Mouse (Mus musculus) lung, postnatal 0 days (tissue): Measurements from ENCODE around the gene Capns2. TPM values are rescaled to one million over a fixed set of nuclear protein-coding genes. Genes with fewer than 3 reads are reported as not detected.

Experiments used
- ATAC-seq: fragments of 200-750 bp; cut with Nextera tagmentation; 2 replicates; pipeline ENCODE4 v1.8.0; 2017; ENCODE audit warnings: moderate library complexity
- DNase-seq: peaks from one replicate; pipeline ENCODE4 v3.0.0-alpha.2; 2016; ENCODE audit warnings: low spot score
- H3K27ac ChIP-seq: fragments of 300-500 bp; sonication (generic); 2 replicates; pipeline ENCODE4 v1.5.1; 2014; ENCODE audit warnings: antibody characterized with exemption, mild to moderate bottlenecking, low read length, mixed read lengths
- H3K27me3 ChIP-seq: fragments of 300-500 bp; sonication (generic); replicated peaks from 2 replicates; pipeline ENCODE4 v1.6.1; 2014; ENCODE audit warnings: low read length, mixed read lengths; ENCODE audit not compliant: insufficient read depth
- H3K36me3 ChIP-seq: fragments of 300-500 bp; sonication (generic); 2 replicates; pipeline ENCODE4 v1.6.1; 2014; ENCODE audit warnings: low read length, mixed read lengths; ENCODE audit not compliant: insufficient read depth
- H3K4me1 ChIP-seq: fragments of 300-500 bp; sonication (generic); 2 replicates; pipeline ENCODE4 v1.6.1; 2014; ENCODE audit warnings: antibody characterized with exemption, low read depth, low read length, mixed read lengths; ENCODE audit not compliant: insufficient read depth
- H3K4me2 ChIP-seq: fragments of 300-500 bp; sonication (generic); replicated peaks from 2 replicates; pipeline ENCODE4 v1.6.1; 2014; ENCODE audit warnings: low read depth, mild to moderate bottlenecking, low read length, moderate library complexity, mixed read lengths
- H3K4me3 ChIP-seq: fragments of 300-500 bp; sonication (generic); 2 replicates; pipeline ENCODE4 v1.5.1; 2014; ENCODE audit warnings: low read depth, low read length
- H3K9ac ChIP-seq: fragments of 300-500 bp; sonication (generic); replicated peaks from 2 replicates; pipeline ENCODE4 v1.6.1; 2014; ENCODE audit warnings: low read depth, mild to moderate bottlenecking
- H3K9me3 ChIP-seq: fragments of 300-500 bp; sonication (generic); 2 replicates; pipeline ENCODE4 v1.6.1; 2016; ENCODE audit warnings: low read length, mixed read lengths
- CTCF ChIP-seq: IDR thresholded peaks from 2 replicates; pipeline ENCODE4 v1.5.1; 2016; ENCODE audit warnings: antibody characterized with exemption, mild to moderate bottlenecking
- EP300 ChIP-seq: IDR thresholded peaks from 2 replicates; pipeline ENCODE4 v1.6.1; 2016; ENCODE audit warnings: antibody characterized with exemption, mild to moderate bottlenecking, control low read depth
- WGBS: fragments of 180-500 bp; shearing (Covaris S2); extraction: QIAGEN DNeasy Blood & Tissue Kit; methylation state at CpG from one replicate; pipeline ENCODE4 v1.1.7; 2014; 5-methylcytosine and 5-hydroxymethylcytosine counted together
- polyA plus RNA-seq: library from polyadenylated mRNA; unstranded; fragments of >200 nt; fragmentation: Nextera tagmentation; extraction: Ambion mirVana; gene quantifications from 2 replicates; pipeline ENCODE4 v1.2.1, GENCODE M21; 2015

Gene Capns2
- polyA plus RNA-seq, 1 experiment from 2014 or later = not detected

DNA sequence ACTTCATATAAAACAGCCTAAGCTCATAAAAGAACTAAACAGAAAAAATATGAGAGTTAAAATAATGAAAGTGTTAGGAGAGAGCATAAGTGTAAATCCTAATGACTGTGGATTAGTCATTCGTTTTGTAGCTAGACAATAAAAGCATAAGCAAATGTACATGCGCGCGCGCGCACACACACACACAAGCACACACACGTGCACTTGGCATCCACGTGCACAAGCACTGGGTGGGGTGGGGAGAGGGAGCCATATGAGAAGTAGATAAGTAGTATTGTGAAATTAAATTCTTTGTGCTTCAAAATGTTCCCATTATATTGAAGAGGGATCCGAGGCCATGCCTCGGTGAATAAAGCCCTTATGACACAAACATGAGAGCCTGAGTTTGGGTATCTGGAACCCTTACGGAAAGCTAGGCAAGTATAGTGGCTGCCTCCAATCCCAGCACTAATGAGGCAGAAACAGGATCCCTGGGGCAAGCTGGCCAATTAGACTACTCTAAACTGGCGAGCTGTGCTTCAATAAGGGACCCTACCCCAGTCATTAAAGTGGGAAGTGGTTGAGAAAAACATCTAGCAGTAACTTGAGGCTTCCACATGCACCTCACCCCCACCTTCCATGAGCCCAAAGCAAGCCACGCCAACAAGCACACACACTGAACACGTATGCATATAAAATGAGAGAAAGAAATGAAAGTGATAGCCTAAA, 42.6 kb upstream of the Capns2 start:
- Histone ChIP-seq H3K27me3 (no peaks in the 10 kb centered on the region), H3K4me2 (no peak overlapping the region), H3K9ac (no peak overlapping the region), H3K4me3 (no peak overlapping the region), H3K36me3 (no peaks in the 10 kb centered on the region), H3K9me3 (no peaks in the 10 kb centered on the region), H3K4me1 (peaks cover 3% of the 10 kb centered on the region; the same call in 1 of the 2 replicates), H3K27ac (no peak overlapping the region)
- WGBS = 85% methylated on average over 14 of the region's 14 CpGs
- ATAC-seq (no peak), DNase-seq (no peak)
- TF ChIP-seq EP300 (no peak), CTCF (no peak)

GRCm38 (mm10) chr8:92861977-92862376, 39.2 kb upstream of the Capns2 start:
- Histone ChIP-seq H3K4me3 (no peak overlapping the region), H3K27ac (no peak overlapping the region), H3K9me3 (no peaks in the 10 kb centered on the region), H3K4me1 (no peaks in the 10 kb centered on the region), H3K36me3 (no peaks in the 10 kb centered on the region), H3K4me2 (no peak overlapping the region), H3K27me3 (no peaks in the 10 kb centered on the region), H3K9ac (no peak overlapping the region)
- TF ChIP-seq EP300 (no peak), CTCF (no peak)
- 90% methylated on average over 1 of the region's 1 CpGs for WGBS
- DNase-seq (no peak), ATAC-seq (no peak)

- no peak overlapping the region for H3K4me3 ChIP-seq
- H3K4me1 ChIP-seq = no peaks in the 10 kb centered on the region
- no peak overlapping the region for H3K9ac ChIP-seq
- WGBS = 49% methylated on average over 7 of the region's 7 CpGs
- no peaks in the 10 kb centered on the region for H3K9me3 ChIP-seq
- no peak overlapping the region for H3K27ac ChIP-seq
- no peaks in the 10 kb centered on the region for H3K27me3 ChIP-seq
- DNase-seq (no peak), ATAC-seq (no peak)
- TF ChIP-seq CTCF (no peak), EP300 (no peak)
- H3K36me3 ChIP-seq = no peaks in the 10 kb centered on the region
- H3K4me2 ChIP-seq = no peak overlapping the region
Observed at GRCm38 (mm10) chr8:92870281-92870680, 30.9 kb upstream of the Capns2 start.

- DNase-seq (no peak), ATAC-seq (no peak)
- WGBS = 71% methylated on average over 10 of the region's 10 CpGs
- Histone ChIP-seq H3K4me3 (no peak overlapping the region), H3K4me2 (no peak overlapping the region), H3K9me3 (no peaks in the 10 kb centered on the region), H3K9ac (no peak overlapping the region), H3K4me1 (no peaks in the 10 kb centered on the region), H3K27ac (no peak overlapping the region), H3K36me3 (no peaks in the 10 kb centered on the region), H3K27me3 (no peaks in the 10 kb centered on the region)
- no peak for TF ChIP-seq CTCF
- no peak for TF ChIP-seq EP300
Observed at GRCm38 (mm10) chr8:92872063-92872759, 29.0 kb upstream of the Capns2 start.

DNA sequence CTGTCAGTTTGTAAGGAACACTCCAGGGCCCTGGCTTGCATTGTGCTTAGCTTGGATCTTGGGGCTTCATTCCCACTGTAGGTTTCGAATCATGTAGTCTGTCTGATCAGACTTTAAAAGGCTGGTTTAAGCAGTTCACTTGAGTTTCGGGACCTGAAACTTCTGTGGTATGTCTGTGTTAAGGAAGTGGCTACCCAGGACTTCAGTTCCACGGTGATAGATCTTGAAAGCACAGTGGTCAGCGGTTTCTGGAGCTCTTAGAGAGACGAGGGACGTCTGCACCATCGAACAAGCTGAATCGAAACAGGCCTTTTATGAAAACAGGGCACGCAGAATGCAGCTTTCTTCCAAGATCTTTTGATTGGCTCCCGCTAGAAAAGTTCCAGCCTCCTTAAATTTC, 25.4 kb upstream of the Capns2 start:
- ATAC-seq = no peak
- H3K4me3 ChIP-seq = no peak overlapping the region
- 85% methylated on average over 10 of the region's 10 CpGs for WGBS
- H3K27me3 ChIP-seq = no peaks in the 10 kb centered on the region
- TF ChIP-seq CTCF (no peak), EP300 (no peak)
- H3K4me2 ChIP-seq = no peak overlapping the region
- H3K27ac ChIP-seq = no peak overlapping the region
- DNase-seq = peak; percentile 7
- no peaks in the 10 kb centered on the region for H3K9me3 ChIP-seq
- H3K4me1 ChIP-seq = no peaks in the 10 kb centered on the region
- no peak overlapping the region for H3K9ac ChIP-seq
- no peaks in the 10 kb centered on the region for H3K36me3 ChIP-seq

DNA sequence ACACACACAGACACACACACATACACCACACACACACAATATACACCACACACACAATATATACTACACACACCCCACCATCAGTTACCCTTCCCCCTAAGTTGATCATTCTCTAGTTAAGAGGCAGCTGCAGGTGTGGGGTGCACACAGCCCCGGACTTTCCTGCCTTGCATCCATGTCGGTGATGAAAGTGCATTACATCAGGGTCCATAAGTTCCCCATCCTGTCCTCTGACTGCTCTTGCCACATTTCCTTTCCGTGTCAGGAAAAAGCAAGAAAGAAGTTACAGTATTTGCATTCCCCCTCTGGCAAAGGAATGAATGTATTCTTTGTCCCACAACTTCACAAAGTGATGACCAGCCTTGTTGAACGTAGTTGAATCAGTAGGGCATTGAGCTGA, 20.0 kb upstream of the Capns2 start:
- TF ChIP-seq EP300 (no peak), CTCF (no peak)
- whole genome bisulfite sequencing = 32% methylated on average over 4 of the region's 4 CpGs
- no peak for DNase-seq
- Histone ChIP-seq H3K4me2 (no peak overlapping the region), H3K4me1 (no peaks in the 10 kb centered on the region), H3K4me3 (no peak overlapping the region), H3K27ac (no peak overlapping the region), H3K9ac (no peak overlapping the region), H3K27me3 (no peaks in the 10 kb centered on the region), H3K36me3 (no peaks in the 10 kb centered on the region), H3K9me3 (no peaks in the 10 kb centered on the region)
- ATAC-seq = no peak
